Mouse (Mus musculus): ENCODE data around the gene Kifc5b. TPM values are rescaled to one million over a fixed set of nuclear protein-coding genes. Genes with fewer than 3 reads are reported as not detected.

Gene Kifc5b
- polyA plus RNA-seq, 1 experiment: 43.0 TPM

DNA sequence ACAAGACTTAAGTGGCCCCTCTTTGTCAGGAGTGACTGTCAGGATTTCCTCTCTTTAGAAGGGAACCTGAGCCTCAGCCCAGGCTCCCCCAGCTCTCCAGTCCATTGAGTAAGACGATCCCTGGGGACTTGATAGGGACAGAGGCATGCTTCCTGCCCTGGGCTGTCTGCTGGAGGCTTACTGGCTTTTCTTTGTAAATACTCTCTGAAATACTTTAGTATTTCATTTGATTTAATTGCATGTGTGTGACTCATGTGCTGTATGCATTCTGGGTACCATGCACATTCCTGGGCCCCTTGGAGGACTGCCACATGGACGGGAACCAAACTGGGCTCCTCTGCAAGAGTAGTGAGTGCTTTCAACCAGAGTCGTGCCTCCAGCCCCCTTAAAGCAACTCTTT is 29.0 kb upstream of the Kifc5b start:
- TF ChIP-seq POLR2A (IDR thresholded peaks at IDR 0.05; ENCODE audit: insufficient read depth, low read length) (no peak), EP300 (IDR thresholded peaks at IDR 0.05; ENCODE audit: insufficient read depth, low read depth, low read length) (no peak), CTCF (IDR thresholded peaks at IDR 0.05; ENCODE audit: low read depth, low read length) (no peak)
- Histone ChIP-seq H3K4me3 (ENCODE audit: low read depth, low read length) (no peak overlapping the region), H3K9me3 (replicated peaks; ENCODE audit: control insufficient read depth, insufficient read depth, low read length, poor library complexity, severe bottlenecking) (no peaks in the 10 kb centered on the region), H3K36me3 (ENCODE audit: control insufficient read depth, insufficient read depth, low read length, poor library complexity, severe bottlenecking) (no peaks in the 10 kb centered on the region), H3K4me1 (ENCODE audit: control insufficient read depth, insufficient read depth, low read length) (no peaks in the 10 kb centered on the region), H3K27me3 (ENCODE audit: control insufficient read depth, insufficient read depth, low read length, poor library complexity, severe bottlenecking) (no peaks in the 10 kb centered on the region), H3K9ac (ENCODE audit: low read depth, poor library complexity, severe bottlenecking) (no peak overlapping the region), H3K27ac (ENCODE audit: insufficient read depth, low read length) (no peak overlapping the region)

DNA sequence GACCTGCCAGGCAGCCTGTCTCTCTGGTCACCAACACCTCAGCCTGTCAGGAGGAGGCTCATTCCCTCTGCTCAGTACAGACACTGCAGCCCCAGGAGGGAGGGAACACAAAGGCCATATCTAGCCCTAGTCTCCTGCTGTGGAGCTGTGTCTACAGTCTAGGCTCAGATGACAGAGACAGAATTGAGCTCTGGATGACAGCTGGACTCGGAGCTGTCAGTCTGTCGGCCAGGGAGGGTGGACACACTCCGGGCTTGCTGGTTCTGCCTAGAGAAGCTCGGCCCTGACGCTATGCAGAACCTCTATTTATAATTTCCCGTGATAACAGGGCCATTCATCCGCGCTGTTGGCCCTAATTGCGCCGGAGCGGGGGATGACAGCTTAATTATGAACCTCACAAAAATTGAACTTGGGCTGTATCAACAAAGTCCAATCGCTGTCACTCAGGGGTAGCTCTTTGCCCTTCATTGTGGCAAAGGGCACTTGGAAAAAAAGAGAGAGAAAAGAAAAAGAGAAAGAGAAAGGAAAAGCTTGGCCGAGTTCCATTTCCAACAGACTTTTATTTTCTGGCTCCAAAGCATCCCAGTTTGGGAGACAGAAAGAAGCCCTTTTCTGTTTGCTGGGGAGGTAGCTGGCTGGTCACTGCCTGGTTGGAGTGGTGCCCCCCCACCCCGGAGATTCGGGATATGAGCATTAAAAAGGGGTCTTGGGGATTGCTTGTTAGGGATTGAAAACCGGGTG is 24.1 kb upstream of the Kifc5b start:
- TF ChIP-seq CTCF (IDR thresholded peaks at IDR 0.05; ENCODE audit: low read depth, low read length): no peak
- no peak for TF ChIP-seq EP300 (IDR thresholded peaks at IDR 0.05; ENCODE audit: insufficient read depth, low read depth, low read length)
- no peak for TF ChIP-seq POLR2A (IDR thresholded peaks at IDR 0.05; ENCODE audit: insufficient read depth, low read length)
- H3K4me3 ChIP-seq (ENCODE audit: low read depth, low read length): no peak overlapping the region
- H3K9ac ChIP-seq (ENCODE audit: low read depth, poor library complexity, severe bottlenecking): no peak overlapping the region
- H3K36me3 ChIP-seq (ENCODE audit: control insufficient read depth, insufficient read depth, low read length, poor library complexity, severe bottlenecking): no peaks in the 10 kb centered on the region
- no peak overlapping the region for H3K27ac ChIP-seq (ENCODE audit: insufficient read depth, low read length)
- H3K9me3 ChIP-seq (replicated peaks; ENCODE audit: control insufficient read depth, insufficient read depth, low read length, poor library complexity, severe bottlenecking): no peaks in the 10 kb centered on the region
- no peaks in the 10 kb centered on the region for H3K27me3 ChIP-seq (ENCODE audit: control insufficient read depth, insufficient read depth, low read length, poor library complexity, severe bottlenecking)
- no peaks in the 10 kb centered on the region for H3K4me1 ChIP-seq (ENCODE audit: control insufficient read depth, insufficient read depth, low read length)

DNA sequence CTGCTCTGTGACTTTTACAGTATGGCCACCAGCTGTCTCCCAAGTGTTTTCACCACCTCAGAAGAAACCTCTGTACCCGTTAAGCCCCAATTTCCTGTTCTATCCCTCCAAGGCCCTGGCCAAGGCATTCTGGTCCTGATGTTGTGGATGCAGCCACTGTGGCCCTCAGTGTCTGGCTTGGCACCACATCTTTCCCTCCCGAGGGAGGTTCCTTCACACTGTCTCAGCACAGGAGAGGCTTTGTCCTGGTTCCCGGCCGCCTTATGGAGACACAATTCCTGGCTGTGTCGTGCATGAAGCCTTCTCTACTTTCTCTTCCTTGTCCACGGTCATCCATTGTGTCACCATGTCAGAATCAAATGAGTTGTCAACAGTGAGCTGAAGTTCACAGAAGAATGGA is 23.4 kb upstream of the Kifc5b start:
- no peaks in the 10 kb centered on the region for H3K4me1 ChIP-seq (ENCODE audit: control insufficient read depth, insufficient read depth, low read length)
- H3K9ac ChIP-seq (ENCODE audit: low read depth, poor library complexity, severe bottlenecking): no peak overlapping the region
- H3K27me3 ChIP-seq (ENCODE audit: control insufficient read depth, insufficient read depth, low read length, poor library complexity, severe bottlenecking): no peaks in the 10 kb centered on the region
- no peaks in the 10 kb centered on the region for H3K9me3 ChIP-seq (replicated peaks; ENCODE audit: control insufficient read depth, insufficient read depth, low read length, poor library complexity, severe bottlenecking)
- TF ChIP-seq CTCF (IDR thresholded peaks at IDR 0.05; ENCODE audit: low read depth, low read length): no peak
- TF ChIP-seq POLR2A (IDR thresholded peaks at IDR 0.05; ENCODE audit: insufficient read depth, low read length): no peak
- no peak overlapping the region for H3K4me3 ChIP-seq (ENCODE audit: low read depth, low read length)
- no peak overlapping the region for H3K27ac ChIP-seq (ENCODE audit: insufficient read depth, low read length)
- no peaks in the 10 kb centered on the region for H3K36me3 ChIP-seq (ENCODE audit: control insufficient read depth, insufficient read depth, low read length, poor library complexity, severe bottlenecking)

DNA sequence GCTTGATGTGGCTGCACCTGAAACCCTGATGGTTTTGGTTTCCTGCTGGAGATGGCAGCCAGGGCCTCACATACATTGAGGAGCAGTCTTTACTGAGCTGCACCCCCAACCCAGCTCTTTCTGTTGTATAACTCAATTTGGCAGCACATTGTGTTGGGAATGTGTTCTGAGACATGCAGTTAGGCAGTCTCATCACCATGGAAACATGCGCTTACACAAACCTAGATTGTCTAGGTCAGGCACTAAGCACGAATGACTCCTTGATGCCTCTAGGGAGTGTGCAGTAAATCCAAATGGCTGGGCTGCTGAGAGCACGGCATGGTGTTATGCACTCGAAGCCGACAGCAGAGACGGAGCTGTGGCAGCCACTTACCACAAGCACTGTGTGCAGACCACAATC is 22.5 kb upstream of the Kifc5b start:
- no peaks in the 10 kb centered on the region for H3K9me3 ChIP-seq (replicated peaks; ENCODE audit: control insufficient read depth, insufficient read depth, low read length, poor library complexity, severe bottlenecking)
- H3K36me3 ChIP-seq (ENCODE audit: control insufficient read depth, insufficient read depth, low read length, poor library complexity, severe bottlenecking): no peaks in the 10 kb centered on the region
- H3K27me3 ChIP-seq (ENCODE audit: control insufficient read depth, insufficient read depth, low read length, poor library complexity, severe bottlenecking): no peaks in the 10 kb centered on the region
- no peak overlapping the region for H3K9ac ChIP-seq (ENCODE audit: low read depth, poor library complexity, severe bottlenecking)
- no peak overlapping the region for H3K27ac ChIP-seq (ENCODE audit: insufficient read depth, low read length)
- no peak overlapping the region for H3K4me3 ChIP-seq (ENCODE audit: low read depth, low read length)
- no peak for TF ChIP-seq POLR2A (IDR thresholded peaks at IDR 0.05; ENCODE audit: insufficient read depth, low read length)
- TF ChIP-seq EP300 (IDR thresholded peaks at IDR 0.05; ENCODE audit: insufficient read depth, low read depth, low read length): no peak
- TF ChIP-seq CTCF (IDR thresholded peaks at IDR 0.05; ENCODE audit: low read depth, low read length): no peak
- no peaks in the 10 kb centered on the region for H3K4me1 ChIP-seq (ENCODE audit: control insufficient read depth, insufficient read depth, low read length)

DNA sequence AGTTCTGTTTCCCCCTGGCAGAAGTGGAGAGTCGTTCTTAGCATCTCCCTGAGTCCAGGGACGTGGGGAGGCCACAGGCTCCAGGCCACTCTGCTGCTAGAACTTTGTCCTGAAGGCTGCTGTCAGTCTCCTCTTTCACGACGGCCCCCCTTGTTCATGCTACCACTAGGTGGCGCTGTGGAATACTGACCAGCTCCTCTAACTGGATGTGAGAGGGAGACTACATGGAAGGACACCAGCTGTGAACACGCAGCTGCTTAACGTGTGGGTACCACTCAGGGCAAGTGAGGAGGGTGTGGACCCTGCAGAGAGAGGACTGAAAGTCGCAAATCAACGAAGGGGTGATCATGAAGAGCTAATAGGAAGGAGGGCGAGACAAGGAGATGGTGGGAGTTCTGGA is 21.3 kb upstream of the Kifc5b start:
- no peak for TF ChIP-seq EP300 (IDR thresholded peaks at IDR 0.05; ENCODE audit: insufficient read depth, low read depth, low read length)
- no peak for TF ChIP-seq POLR2A (IDR thresholded peaks at IDR 0.05; ENCODE audit: insufficient read depth, low read length)
- peak; percentile 92 for TF ChIP-seq CTCF (IDR thresholded peaks at IDR 0.05; ENCODE audit: low read depth, low read length)
- Histone ChIP-seq H3K4me1 (ENCODE audit: control insufficient read depth, insufficient read depth, low read length) (no peaks in the 10 kb centered on the region), H3K9ac (ENCODE audit: low read depth, poor library complexity, severe bottlenecking) (no peak overlapping the region), H3K27me3 (ENCODE audit: control insufficient read depth, insufficient read depth, low read length, poor library complexity, severe bottlenecking) (no peaks in the 10 kb centered on the region), H3K4me3 (ENCODE audit: low read depth, low read length) (no peak overlapping the region), H3K36me3 (ENCODE audit: control insufficient read depth, insufficient read depth, low read length, poor library complexity, severe bottlenecking) (no peaks in the 10 kb centered on the region), H3K9me3 (replicated peaks; ENCODE audit: control insufficient read depth, insufficient read depth, low read length, poor library complexity, severe bottlenecking) (no peaks in the 10 kb centered on the region), H3K27ac (ENCODE audit: insufficient read depth, low read length) (no peak overlapping the region)

DNA sequence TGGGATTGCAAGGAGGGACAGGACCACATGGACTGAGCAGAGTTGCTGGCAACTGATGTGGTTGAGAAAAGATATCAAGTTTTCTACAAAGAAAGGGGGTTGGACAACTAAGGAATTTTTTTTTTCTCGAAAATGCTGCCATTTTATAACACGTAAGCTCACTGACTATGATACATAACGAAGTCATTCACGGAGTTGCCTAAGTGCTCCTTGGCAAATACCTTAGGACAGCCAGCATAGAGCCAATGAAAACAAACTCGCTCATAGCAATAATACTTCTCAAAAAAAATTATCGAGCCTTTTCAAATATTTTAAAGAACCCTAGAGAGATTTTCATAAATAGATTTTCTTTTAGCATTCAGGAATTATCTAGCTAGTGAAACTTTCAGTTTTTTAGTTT is 16.0 kb upstream of the Kifc5b start:
- TF ChIP-seq CTCF (IDR thresholded peaks at IDR 0.05; ENCODE audit: low read depth, low read length) (no peak), POLR2A (IDR thresholded peaks at IDR 0.05; ENCODE audit: insufficient read depth, low read length) (no peak), EP300 (IDR thresholded peaks at IDR 0.05; ENCODE audit: insufficient read depth, low read depth, low read length) (no peak)
- H3K27me3 ChIP-seq (ENCODE audit: control insufficient read depth, insufficient read depth, low read length, poor library complexity, severe bottlenecking): no peaks in the 10 kb centered on the region
- no peaks in the 10 kb centered on the region for H3K4me1 ChIP-seq (ENCODE audit: control insufficient read depth, insufficient read depth, low read length)
- peaks cover 7% of the 10 kb centered on the region for H3K9me3 ChIP-seq (replicated peaks; ENCODE audit: control insufficient read depth, insufficient read depth, low read length, poor library complexity, severe bottlenecking)
- H3K9ac ChIP-seq (ENCODE audit: low read depth, poor library complexity, severe bottlenecking): no peak overlapping the region
- no peaks in the 10 kb centered on the region; the same call in 1 of the 2 replicates for H3K36me3 ChIP-seq (ENCODE audit: control insufficient read depth, insufficient read depth, low read length, poor library complexity, severe bottlenecking)
- H3K27ac ChIP-seq (ENCODE audit: insufficient read depth, low read length): no peak overlapping the region
- H3K4me3 ChIP-seq (ENCODE audit: low read depth, low read length): no peak overlapping the region

Data from ES-Bruce4 (cell line).